Mouse (Mus musculus) spleen, adult 2 months (tissue): ENCODE results near the gene Ube2dnl1. TPM values are rescaled to one million over a fixed set of nuclear protein-coding genes. Genes with fewer than 3 reads are reported as not detected.

ENCODE experiments used
- DNase-seq, 2 experiments: peaks; one replicate each; pipeline versions ENCODE4 v3.0.0 to v3.0.0-alpha.2; 2012 to 2021; ENCODE audit warnings: low spot score in 2 of 2, low read depth in 1 of 2
- H3K27ac ChIP-seq: fragments of 200-500 bp; 2 replicates; pipeline ENCODE4 v1.5.1; 2012; ENCODE audit warnings: low read length, inconsistent platforms; ENCODE audit not compliant: insufficient read depth
- H3K27me3 ChIP-seq: fragments of 200-500 bp; 2 replicates; pipeline ENCODE4 v1.6.1; 2012; ENCODE audit warnings: mild to moderate bottlenecking, moderate library complexity, low read length, inconsistent platforms; ENCODE audit not compliant: control insufficient read depth, insufficient read depth
- H3K36me3 ChIP-seq: fragments of 200-500 bp; 2 replicates; pipeline ENCODE4 v1.6.1; 2012; ENCODE audit warnings: mild to moderate bottlenecking, low read length, inconsistent platforms; ENCODE audit not compliant: control insufficient read depth, insufficient read depth
- H3K4me1 ChIP-seq: fragments of 200-500 bp; 2 replicates; pipeline ENCODE4 v1.6.1; 2011; ENCODE audit warnings: inconsistent platforms; ENCODE audit not compliant: control insufficient read depth, insufficient read depth, insufficient read length
- H3K4me3 ChIP-seq: fragments of 200-500 bp; 2 replicates; pipeline ENCODE4 v1.5.1; 2011; ENCODE audit warnings: mild to moderate bottlenecking, inconsistent platforms; ENCODE audit not compliant: insufficient read depth, insufficient read length; ENCODE audit errors: extremely low read depth
- CTCF ChIP-seq: fragments of 200-500 bp; IDR thresholded peaks from 2 replicates; pipeline ENCODE4 v1.5.1; 2011; ENCODE audit warnings: mild to moderate bottlenecking, inconsistent platforms; ENCODE audit not compliant: insufficient read depth, insufficient read length, insufficient replicate concordance; ENCODE audit errors: extremely low read depth
- POLR2A ChIP-seq: fragments of 200-500 bp; IDR thresholded peaks from 2 replicates; pipeline ENCODE4 v1.6.1; 2011; ENCODE audit warnings: low read depth, low read length, inconsistent platforms
- WGBS: fragments of 180-500 bp; shearing (Covaris S2); methylation state at CpG from one replicate; pipeline ENCODE4 v1.1.7; 2018; 5-methylcytosine and 5-hydroxymethylcytosine counted together
- polyA plus RNA-seq: library from polyadenylated mRNA; depleted of rRNA; stranded (reverse); fragments of >200 nt; gene quantifications from 2 replicates; pipeline ENCODE4 v1.2.3, GENCODE M21; 2012; rRNA removed

Gene Ube2dnl1
- not detected in 2 replicates for polyA plus RNA-seq

DNA sequence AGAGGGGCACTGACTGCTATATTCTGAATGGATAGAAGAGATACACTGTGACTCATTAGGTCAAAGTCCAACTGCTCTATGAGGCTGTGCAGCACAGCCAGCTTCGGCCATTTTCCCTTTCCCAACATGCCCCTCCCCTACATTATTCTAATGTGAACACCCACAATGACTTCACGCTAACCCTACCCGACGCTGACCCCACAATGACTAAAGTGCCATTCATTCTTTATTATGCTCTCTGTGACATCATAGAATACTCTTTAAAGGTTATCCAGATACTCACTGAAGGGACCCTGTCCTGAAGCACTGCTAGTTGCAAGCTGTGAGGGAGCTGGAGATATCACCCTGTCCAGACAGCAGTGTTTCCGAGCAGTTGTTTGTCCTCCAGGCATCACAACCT, at the start of gene Ube2dnl1:
Ube2dnl1 (plus strand) TSS at position 301 of the 400 bp plus-strand sequence.
- Histone ChIP-seq H3K4me3 (no peak within 1 kb of the TSS), H3K4me1 (no peaks in the 10 kb centered on the region), H3K27ac (no peak within 1 kb of the TSS), H3K36me3 (no peaks in the 10 kb centered on the region), H3K27me3 (no peaks in the 10 kb centered on the region)
- DNase-seq: no peak
- no peak for TF ChIP-seq POLR2A
- no peak for TF ChIP-seq CTCF
- WGBS: 88% methylated on average over 5 of the region's 5 CpGs

DNA sequence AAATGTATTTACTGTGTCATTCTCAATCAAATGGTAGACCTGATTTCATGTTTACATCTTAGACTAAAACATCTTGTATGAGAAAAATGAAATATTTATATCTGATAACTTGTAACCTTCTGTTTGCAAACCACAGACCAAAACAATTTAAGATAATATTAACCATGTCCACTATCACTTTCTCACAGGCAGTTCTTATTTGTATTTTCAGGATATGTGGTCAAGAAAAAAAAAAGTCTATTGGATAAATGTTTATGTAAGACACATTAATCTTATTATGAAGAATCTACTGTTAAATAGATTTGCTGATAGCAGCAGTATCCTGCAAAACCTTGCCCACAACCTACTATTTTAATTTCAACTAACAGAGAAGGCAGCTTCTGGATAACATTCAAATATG, 9.3 kb upstream of the Ube2dnl1 start:
- no peak for DNase-seq
- no peaks in the 10 kb centered on the region for H3K4me1 ChIP-seq
- no peaks in the 10 kb centered on the region for H3K27me3 ChIP-seq
- TF ChIP-seq POLR2A (no peak), CTCF (no peak)
- no peak overlapping the region for H3K4me3 ChIP-seq
- no peak overlapping the region for H3K27ac ChIP-seq
- no peaks in the 10 kb centered on the region for H3K36me3 ChIP-seq

DNA sequence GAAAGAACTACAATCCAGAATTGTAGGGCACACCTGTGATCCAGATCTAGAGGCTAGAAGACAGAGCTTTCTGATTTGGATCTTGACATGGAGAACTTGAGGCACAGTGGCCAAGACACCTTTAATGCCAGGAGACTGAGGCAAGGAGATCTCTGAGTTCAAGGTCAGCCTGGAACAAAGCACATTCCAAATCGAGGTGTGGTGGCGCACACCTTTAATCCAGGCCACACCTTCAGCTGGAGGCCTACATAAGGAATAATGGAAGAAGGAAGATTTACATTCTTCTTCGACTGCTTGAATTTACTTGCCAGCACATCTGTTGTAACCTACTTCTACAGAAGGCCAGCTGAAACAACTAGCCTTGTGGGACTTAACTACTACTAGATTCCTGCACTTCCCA, 7.3 kb upstream of the Ube2dnl1 start:
- TF ChIP-seq CTCF (no peak), POLR2A (no peak)
- H3K27ac ChIP-seq: no peak overlapping the region
- no peak overlapping the region for H3K4me3 ChIP-seq
- 79% methylated on average over 3 of the region's 3 CpGs for WGBS
- H3K27me3 ChIP-seq: no peaks in the 10 kb centered on the region
- no peak for DNase-seq
- H3K4me1 ChIP-seq: no peaks in the 10 kb centered on the region
- H3K36me3 ChIP-seq: no peaks in the 10 kb centered on the region

DNA sequence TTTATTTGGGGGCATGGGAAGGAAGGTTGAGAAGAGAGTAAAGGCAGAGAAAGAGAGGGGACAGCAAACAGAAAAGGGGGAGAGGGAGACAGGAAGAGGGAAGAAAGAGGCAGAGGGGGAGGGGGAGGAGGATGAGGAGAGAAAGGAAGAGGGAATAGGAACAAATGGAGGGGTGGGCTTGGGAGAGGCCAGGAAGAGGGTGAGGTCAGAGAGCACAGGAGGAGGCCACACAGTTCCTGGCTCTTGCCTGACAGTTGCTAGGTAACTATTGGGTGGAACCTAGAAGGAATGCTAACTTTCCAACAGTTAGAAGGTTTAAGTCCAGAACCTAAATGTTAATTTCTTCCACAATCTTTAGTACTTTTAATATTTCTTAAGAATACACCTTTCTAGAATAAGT, 1.4 kb upstream of the Ube2dnl1 start:
- no peaks in the 10 kb centered on the region for H3K36me3 ChIP-seq
- TF ChIP-seq CTCF (no peak), POLR2A (no peak)
- H3K27me3 ChIP-seq: no peaks in the 10 kb centered on the region
- H3K27ac ChIP-seq: no peak overlapping the region
- DNase-seq: no peak
- no peaks in the 10 kb centered on the region for H3K4me1 ChIP-seq
- no peak overlapping the region for H3K4me3 ChIP-seq

DNA sequence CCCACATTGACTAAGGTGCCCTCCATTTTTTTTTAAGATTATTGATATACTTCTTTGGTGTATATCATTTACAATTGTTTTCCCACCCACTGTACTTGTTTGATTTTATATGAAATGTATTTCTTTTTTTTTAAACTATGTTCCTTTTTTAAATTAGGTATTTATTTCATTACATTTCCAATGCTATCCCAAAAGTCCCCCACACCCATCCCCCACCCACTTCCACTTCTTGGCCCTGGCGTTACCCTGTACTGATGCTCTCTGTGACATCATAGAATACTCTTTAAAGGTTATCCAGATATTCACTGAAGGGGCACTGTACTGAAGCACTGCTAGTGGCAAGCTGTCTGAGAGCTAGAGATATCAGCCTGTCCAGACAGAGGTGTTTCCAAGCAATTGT, 2.5 kb downstream of the Ube2dnl1 start, which contains the start of gene Ube2dnl2:
Ube2dnl2 (plus strand) TSS at position 301 of the 400 bp plus-strand sequence.
- H3K4me3 ChIP-seq: no peak within 1 kb of the TSS
- H3K27ac ChIP-seq: no peak within 1 kb of the TSS
- no peak for TF ChIP-seq CTCF
- TF ChIP-seq POLR2A: no peak
- H3K27me3 ChIP-seq: no peaks in the 10 kb centered on the region
- no peaks in the 10 kb centered on the region for H3K4me1 ChIP-seq
- no peak for DNase-seq
- no peaks in the 10 kb centered on the region for H3K36me3 ChIP-seq
- WGBS: 72% methylated on average over 1 of the region's 1 CpGs

DNA sequence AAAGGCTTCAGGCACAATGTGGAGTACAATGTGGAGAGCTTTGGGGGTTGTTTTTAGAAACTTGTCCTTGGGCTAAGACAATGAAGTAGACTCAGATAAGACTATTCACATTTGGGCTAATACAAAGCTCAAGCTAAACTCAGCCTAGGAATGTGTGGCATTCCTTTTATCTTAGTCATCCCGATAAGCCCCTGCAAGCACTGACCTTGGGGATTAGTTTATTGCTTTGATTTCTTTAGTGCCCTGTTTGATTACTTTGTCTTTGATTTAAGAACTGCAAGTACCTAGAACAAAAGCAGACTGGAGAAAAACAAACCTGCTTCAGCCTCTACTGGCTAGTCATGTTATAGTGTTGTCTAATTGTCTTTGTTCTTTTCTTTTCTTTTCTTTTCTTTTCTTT, 50.3 kb downstream of the Ube2dnl1 start:
- no peaks in the 10 kb centered on the region for H3K27me3 ChIP-seq
- no peaks in the 10 kb centered on the region for H3K36me3 ChIP-seq
- no peak overlapping the region for H3K4me3 ChIP-seq
- no peak for DNase-seq
- 38% methylated on average over 1 of the region's 1 CpGs for WGBS
- TF ChIP-seq CTCF: no peak
- TF ChIP-seq POLR2A: no peak
- H3K4me1 ChIP-seq: no peaks in the 10 kb centered on the region
- no peak overlapping the region for H3K27ac ChIP-seq

Other genes with a start within 250 kb of the Ube2dnl1 start
- gene Ube2dnl2, start 2.6 kb downstream of the Ube2dnl1 start, polyA plus RNA-seq: not detected in 2 replicates